Mouse (Mus musculus) thymus, postnatal 10 days (tissue): ENCODE results near the gene Bcl7c.
"Not testable (repeated sequence)": the region's sequence is repeated elsewhere in the genome, so short reads cannot be mapped to it uniquely, and the experiment has no call there.

Experiments used
- DNase-seq, 2 experiments: peaks; one replicate each; pipeline ENCODE4 v3.0.0; 2021; ENCODE audit warnings: low spot score in 2 of 2

The Bcl7c gene

GRCm38 (mm10) chr7:127647576-127647975, 61.2 kb downstream of the Bcl7c start:
- not testable (repeated sequence) for DNase-seq

GRCm38 (mm10) chr7:127646363-127646762, 62.4 kb downstream of the Bcl7c start:
- no peak for DNase-seq

GRCm38 (mm10) chr7:127642254-127642653, 66.5 kb downstream of the Bcl7c start:
- DNase-seq, result no peak

- DNase-seq, result no peak
These were observed 67.5 kb downstream of the Bcl7c start for GRCm38 (mm10) chr7:127641260-127641659.

GRCm38 (mm10) chr7:127636963-127637362, 71.8 kb downstream of the Bcl7c start:
- no peak for DNase-seq

- no peak for DNase-seq
These were observed 77.3 kb downstream of the Bcl7c start for GRCm38 (mm10) chr7:127631416-127631815.

- DNase-seq, result no peak
These were observed 80.1 kb downstream of the Bcl7c start for GRCm38 (mm10) chr7:127628646-127629045.

- DNase-seq, result no peak
These were observed 82.3 kb downstream of the Bcl7c start for GRCm38 (mm10) chr7:127626471-127626870.

- DNase-seq, result no peak
These were observed 82.7 kb downstream of the Bcl7c start for GRCm38 (mm10) chr7:127626039-127626438.

- not testable (repeated sequence) for DNase-seq
These were observed 90.3 kb downstream of the Bcl7c start for GRCm38 (mm10) chr7:127618402-127618801.

GRCm38 (mm10) chr7:127617962-127618361, 90.8 kb downstream of the Bcl7c start:
- peak; percentile 57 to 62 for DNase-seq

- DNase-seq, result peak; percentile 25 to 45
These were observed 91.9 kb downstream of the Bcl7c start for GRCm38 (mm10) chr7:127616881-127617280.

GRCm38 (mm10) chr7:127616336-127616735, 92.4 kb downstream of the Bcl7c start:
- peak; percentile 35 to 48 for DNase-seq

- peak; percentile 51 to 67 for DNase-seq
These were observed 93.6 kb downstream of the Bcl7c start, which contains the start of gene Zfp629 for GRCm38 (mm10) chr7:127614891-127615843. Zfp629 (minus strand) TSS chr7:127615797.

GRCm38 (mm10) chr7:127614511-127614890, 94.2 kb downstream of the Bcl7c start:
- DNase-seq, result peak; percentile 28 to 50

- DNase-seq, result no peak
These were observed 94.6 kb downstream of the Bcl7c start for GRCm38 (mm10) chr7:127614091-127614490.

GRCm38 (mm10) chr7:127613501-127613900, 95.2 kb downstream of the Bcl7c start:
- DNase-seq, result no peak

- no peak for DNase-seq
These were observed 97.2 kb downstream of the Bcl7c start for GRCm38 (mm10) chr7:127611561-127611960.
